Comparison of ENCODE assay signal across 13 mouse cellular contexts in genomic region chr9:46511307-46511706, GRCm38 (mm10).
DNase-seq lines count a peak whose midpoint lies in the region; TF ChIP-seq lines count a peak whose summit lies in the region.
"Had no signal": no experiment of that assay in that cellular context is flagged by ENCODE, and none has a peak within 500 bp of the region (broad histone marks: within the 10 kb centered on the region; RNA-seq: fewer than 3 reads in every experiment).

No protein-coding gene starts in this region.

- DNase-seq in layer of hippocampus, adult 11-12 months (ENCODE audit: low spot score) = peak; percentile 32
- DNase-seq in layer of hippocampus, adult 8-10 months (ENCODE audit: low spot score in 2 of 2) = no peak
- peak; percentile 46 for DNase-seq in ES-CJ7 (ENCODE audit: low read depth, low spot score)
- peak; percentile 27 to 30 for DNase-seq in left cerebral cortex, postnatal 25 days (ENCODE audit: low spot score in 2 of 2)
- no peak for DNase-seq in adrenal gland, postnatal 36 days
- DNase-seq in lung, postnatal 14 days = no peak
- DNase-seq: adrenal gland, postnatal 25 days; cerebellum, postnatal 25 days; heart, adult 2 months; spleen, adult 18-20 months; thymus, adult 2 months had no signal

- no peak overlapping the region for H3K27ac ChIP-seq in cortical plate, adult 2 months (ENCODE audit: insufficient read depth, low read length)
- H3K27ac ChIP-seq: heart, adult 2 months; liver, embryonic 15.5 days had no signal

- H3K4me1 ChIP-seq in cortical plate, adult 2 months (ENCODE audit: control insufficient read depth, insufficient read depth, low read length) = peaks cover 1% of the 10 kb centered on the region; the same call in 1 of the 2 replicates
- H3K4me1 ChIP-seq: liver, embryonic 15.5 days had no signal

- no peak for TF ChIP-seq POLR2A in cortical plate, adult 2 months (IDR thresholded peaks at IDR 0.05; ENCODE audit: extremely low read depth, insufficient read depth, low read length)

- intact Hi-C loops in left cerebral cortex, postnatal 25 days (cut with DNase I) = no loop called here

- H3K4me3 ChIP-seq in cortical plate, adult 2 months (ENCODE audit: insufficient read depth, low read length) = no peak overlapping the region
- H3K4me3 ChIP-seq: heart, adult 2 months; liver, embryonic 15.5 days had no signal

- peak; percentile 35; the same call in 1 of the 2 replicates for TF ChIP-seq CTCF in cortical plate, adult 2 months (IDR thresholded peaks at IDR 0.05; ENCODE audit: extremely low read depth, insufficient read depth, low read length)

Comparison
In these comparisons a context has a peak if more than half of its experiments do, and no peak if none do; other contexts are left out.
1. DNase-seq: peak in layer of hippocampus, adult 11-12 months (single experiment), ES-CJ7 (single experiment) and left cerebral cortex, postnatal 25 days (2 of 2); none in layer of hippocampus, adult 8-10 months (0 of 2), adrenal gland, postnatal 36 days (0 of 2) and lung, postnatal 14 days (single experiment).